Mouse (Mus musculus) testis, adult 10 weeks (tissue): ENCODE results near the gene Tmem127. TPM values are rescaled to one million over a fixed set of nuclear protein-coding genes. Genes with fewer than 3 reads are reported as not detected.

ENCODE experiments used
- polyA plus RNA-seq: library from polyadenylated mRNA; stranded (reverse); fragments of 350-450 nt; fragmentation: Illumina TruSeq; extraction: RNeasy Lipid Tissue Mini Kit (QIAGEN cat#74804); gene quantifications from one replicate; pipeline ENCODE4 v1.2.3, GENCODE M21; 2014; ENCODE audit warnings: low read depth, low replicate concordance

Gene Tmem127
- polyA plus RNA-seq = 31.1 TPM

GRCm38 (mm10) chr2:127247592-127248333 is at the start of gene Tmem127, which contains the start of gene Ciao1:
Gene Tmem127 (plus strand): TSS chr2:127247908.
Gene Ciao1 (minus strand): TSS chr2:127247816.

GRCm38 (mm10) chr2:127207547-127208451 is 39.9 kb upstream of the Tmem127 start, which contains the start of the genes 1810024B03Rik and Snrnp200:
Gene 1810024B03Rik (minus strand): TSS chr2:127208280.
Gene Snrnp200 (plus strand): TSS chr2:127208386.

GRCm38 (mm10) chr2:127269491-127270299 is 22.0 kb downstream of the Tmem127 start, which contains the start of gene Stard7:
Gene Stard7 (plus strand): TSS chr2:127270218.

Other genes with a start within 250 kb of the Tmem127 start
- gene Ap4e1, start 239.2 kb upstream of the Tmem127 start, polyA plus RNA-seq = 16.2 TPM
- gene Blvra, start 177.2 kb upstream of the Tmem127 start, polyA plus RNA-seq = 9.0 TPM
- gene Ncaph, start 114.0 kb upstream of the Tmem127 start, polyA plus RNA-seq = 29.8 TPM
- gene Itpripl1, start 104.5 kb upstream of the Tmem127 start, polyA plus RNA-seq = 1.6 TPM
- 23.4 TPM for gene 1810024B03Rik, start 39.6 kb upstream of the Tmem127 start, polyA plus RNA-seq
- 42.7 TPM for gene Snrnp200, start 39.5 kb upstream of the Tmem127 start, polyA plus RNA-seq
- 7.2 TPM for gene Ciao1, start 92 bp upstream of the Tmem127 start, polyA plus RNA-seq
- gene Stard7, start 22.3 kb downstream of the Tmem127 start, polyA plus RNA-seq = 47.1 TPM
- 0.53 TPM for gene Dusp2, start 88.3 kb downstream of the Tmem127 start, polyA plus RNA-seq
- gene Astl, start 90.7 kb downstream of the Tmem127 start, polyA plus RNA-seq = not detected
- 0.13 TPM for gene Adra2b, start 115.3 kb downstream of the Tmem127 start, polyA plus RNA-seq
- gene Gpat2, start 177.3 kb downstream of the Tmem127 start, polyA plus RNA-seq = 3.8 TPM
- 13.6 TPM for gene Fahd2a, start 196.7 kb downstream of the Tmem127 start, polyA plus RNA-seq